Mouse (Mus musculus): Measurements from ENCODE around the gene 4921536K21Rik.

4921536K21Rik gene

DNA sequence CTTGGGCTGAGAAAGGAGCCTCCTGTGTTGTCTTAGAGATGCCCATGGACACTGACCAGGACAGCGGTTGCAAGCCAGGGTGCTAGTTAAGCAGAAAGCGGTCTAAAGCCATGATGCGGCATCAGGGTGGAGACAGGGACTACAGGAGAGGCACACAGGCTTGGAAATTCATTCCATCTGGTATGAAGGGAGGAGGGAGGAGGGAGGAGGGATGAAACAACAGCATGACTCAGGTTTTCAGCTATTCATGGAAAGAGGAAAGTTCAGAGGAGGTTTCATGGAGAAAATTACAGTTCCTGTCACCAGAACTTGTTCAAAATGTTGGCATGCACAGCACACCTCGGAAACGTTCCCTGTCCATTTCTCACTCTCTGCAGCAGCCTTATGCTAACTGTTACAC, 39.1 kb downstream of the 4921536K21Rik start:
- DNase-seq (ENCODE audit: extremely low spot score), result no peak

DNA sequence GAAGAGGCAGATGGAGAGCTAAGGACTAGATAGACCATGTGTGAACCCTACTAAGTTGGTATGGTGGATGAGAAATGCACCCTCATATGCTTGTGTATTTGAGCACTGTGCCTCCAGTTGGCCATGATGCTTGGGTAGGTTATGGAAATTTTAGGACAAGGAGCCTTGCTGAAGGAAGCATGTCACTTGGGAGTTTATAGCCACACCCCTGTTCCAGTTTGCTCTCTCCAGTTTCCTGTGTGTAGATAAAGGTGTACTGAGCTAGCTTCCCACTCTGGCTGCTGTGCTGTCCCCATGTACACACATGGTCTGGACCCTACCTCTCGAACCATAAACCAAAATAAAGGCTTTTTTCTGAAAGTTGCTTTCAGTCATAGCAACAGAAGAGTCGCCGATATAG, 40.7 kb downstream of the 4921536K21Rik start:
- DNase-seq (ENCODE audit: extremely low spot score), result no peak

DNA sequence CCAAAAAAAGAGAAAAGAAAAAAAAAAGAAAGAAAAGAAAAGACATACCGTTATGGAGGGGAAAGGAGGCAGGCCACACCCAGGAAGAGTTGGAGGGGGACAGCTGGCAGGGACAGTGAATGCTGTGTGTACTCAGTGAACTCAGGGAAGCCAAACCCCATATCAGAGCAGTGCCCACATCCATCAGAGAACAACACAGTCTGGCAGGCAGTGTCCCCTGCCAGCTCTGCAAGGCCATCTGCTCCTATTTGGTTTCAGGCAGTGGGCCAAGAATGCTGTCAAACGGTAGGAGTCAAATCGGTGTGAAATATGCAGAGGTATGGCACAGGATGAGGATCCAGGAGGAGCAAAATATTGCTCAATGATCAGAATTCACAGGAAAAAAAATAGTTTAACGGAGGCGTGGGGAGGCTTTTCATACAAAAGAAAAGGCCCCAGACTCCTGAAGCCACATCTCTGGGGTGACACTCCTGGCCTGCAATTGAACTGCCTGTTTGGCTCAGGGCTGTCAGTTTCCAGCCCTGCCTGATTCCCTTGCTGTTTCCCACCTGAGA, 41.3 kb downstream of the 4921536K21Rik start:
- DNase-seq (ENCODE audit: extremely low spot score), result no peak

DNA sequence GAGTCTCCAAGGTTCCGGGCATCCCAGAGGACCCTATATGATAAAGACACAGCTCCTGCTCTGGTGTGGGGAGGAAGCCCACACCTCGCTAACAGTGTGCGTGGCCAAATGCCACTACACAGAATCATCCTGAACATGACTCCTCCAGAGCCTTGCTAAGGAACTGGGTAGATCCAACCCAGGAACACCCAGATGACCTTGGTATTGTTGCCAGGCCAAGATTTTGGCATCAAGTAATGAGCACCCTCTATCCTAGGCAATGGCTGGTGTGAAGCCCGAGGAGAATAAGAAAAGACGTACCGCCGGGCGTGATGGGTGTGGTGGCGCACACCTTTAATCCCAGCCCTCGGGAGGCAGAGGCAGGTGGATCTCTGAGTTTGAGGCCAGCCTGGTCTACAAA, 41.9 kb downstream of the 4921536K21Rik start:
- DNase-seq (ENCODE audit: extremely low spot score), result no peak

DNA sequence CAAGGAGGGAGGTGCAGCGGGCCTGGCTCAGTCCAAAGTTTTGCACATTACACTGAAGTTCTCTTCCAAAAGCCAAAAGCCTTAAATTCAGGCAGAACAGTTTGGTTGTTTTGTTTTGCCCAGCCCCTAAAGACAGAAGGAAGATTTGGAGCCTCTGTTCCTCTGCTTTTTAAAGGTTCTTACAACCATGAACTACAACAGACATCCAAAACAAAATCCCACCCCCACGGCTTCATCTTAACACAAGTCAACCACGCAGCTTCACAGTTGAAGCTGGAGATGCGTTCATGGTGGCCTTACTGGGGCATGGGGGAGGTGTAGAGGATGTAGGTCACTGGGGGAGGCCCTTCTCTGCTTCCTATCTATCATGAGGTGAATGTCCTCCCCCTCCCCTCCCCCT, 43.0 kb downstream of the 4921536K21Rik start:
- no peak for DNase-seq (ENCODE audit: extremely low spot score)

DNA sequence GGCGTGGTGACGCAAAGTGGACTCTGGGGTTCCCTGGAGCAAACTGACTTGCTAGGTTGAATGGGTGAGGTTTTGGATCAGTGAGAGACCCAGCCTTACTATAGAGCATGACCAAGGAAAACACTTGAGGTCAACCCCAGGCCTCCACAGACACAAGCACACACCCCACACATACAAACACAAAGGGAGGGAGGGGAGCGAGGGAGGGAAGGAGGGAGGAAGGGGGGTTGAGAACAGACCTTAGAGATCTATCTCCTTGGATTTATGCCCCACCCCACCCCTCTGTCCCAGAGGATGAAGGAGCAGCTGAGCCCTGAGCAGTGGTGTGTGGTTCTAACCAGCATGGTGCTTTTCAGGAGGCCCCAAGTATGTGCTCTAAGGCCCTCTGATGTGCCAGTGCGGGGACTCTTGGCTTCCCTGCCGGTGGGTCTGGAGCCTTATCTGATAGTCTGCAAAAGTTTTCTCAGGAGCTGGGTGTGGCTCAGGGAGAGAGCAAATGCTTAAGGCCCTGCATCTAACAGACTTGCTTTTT, 44.1 kb downstream of the 4921536K21Rik start:
- DNase-seq (ENCODE audit: extremely low spot score), result no peak

DNA sequence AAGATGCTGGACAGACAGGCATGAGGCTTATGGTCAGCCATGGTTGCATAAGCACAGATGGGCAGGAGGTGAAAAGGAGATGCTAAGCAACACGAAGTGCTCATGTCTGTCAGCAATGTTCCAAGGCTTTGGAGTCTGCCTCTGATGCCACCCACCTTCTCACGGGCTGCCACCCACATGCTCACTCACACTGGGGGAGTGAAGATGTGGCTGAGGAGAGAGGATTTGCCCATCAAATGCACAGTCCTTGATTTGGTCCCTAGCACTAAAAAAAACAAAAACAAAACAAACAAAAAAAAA, 44.6 kb downstream of the 4921536K21Rik start:
- DNase-seq (ENCODE audit: extremely low spot score), result no peak

DNA sequence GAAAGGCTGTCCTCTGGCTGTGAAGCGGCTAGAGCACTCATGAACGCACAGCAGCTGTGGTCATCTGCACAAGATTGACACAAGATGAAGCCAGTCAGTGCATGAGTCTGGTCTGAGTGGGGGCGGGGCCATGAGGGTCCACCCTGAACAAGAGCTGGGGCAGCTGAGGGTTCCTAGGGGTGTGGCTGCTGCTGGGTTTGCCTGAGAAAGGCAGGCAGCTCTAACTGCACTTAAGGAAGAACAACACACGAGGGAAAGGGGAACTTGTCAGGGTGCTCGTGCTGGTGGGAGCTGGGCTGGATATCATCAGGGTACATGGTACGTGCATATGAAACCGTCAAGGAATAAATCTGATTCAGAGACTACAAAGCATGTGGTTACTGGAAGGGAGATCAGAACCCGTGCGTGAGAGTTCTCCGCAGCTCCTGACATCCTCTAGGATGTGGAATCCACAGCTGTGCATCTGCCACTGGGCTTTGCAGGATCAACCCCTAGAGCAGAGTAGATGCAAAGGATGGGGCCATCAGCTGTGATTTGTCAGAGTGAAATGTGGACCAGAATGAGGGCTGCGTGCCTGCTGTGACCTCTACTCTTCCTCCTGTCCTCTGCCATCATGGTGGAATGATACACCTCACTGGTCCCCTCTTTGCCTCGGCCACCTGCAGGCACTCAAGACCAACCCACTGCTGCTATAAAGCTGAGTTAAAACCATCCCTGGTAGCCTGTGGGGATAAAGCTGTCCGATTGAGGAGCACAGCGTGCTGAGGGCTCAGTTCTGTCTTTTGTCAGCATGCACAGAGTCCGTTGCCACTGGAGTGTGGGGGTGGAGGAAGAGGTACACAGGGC, 45.2 kb downstream of the 4921536K21Rik start:
- DNase-seq (ENCODE audit: extremely low spot score), result no peak

DNA sequence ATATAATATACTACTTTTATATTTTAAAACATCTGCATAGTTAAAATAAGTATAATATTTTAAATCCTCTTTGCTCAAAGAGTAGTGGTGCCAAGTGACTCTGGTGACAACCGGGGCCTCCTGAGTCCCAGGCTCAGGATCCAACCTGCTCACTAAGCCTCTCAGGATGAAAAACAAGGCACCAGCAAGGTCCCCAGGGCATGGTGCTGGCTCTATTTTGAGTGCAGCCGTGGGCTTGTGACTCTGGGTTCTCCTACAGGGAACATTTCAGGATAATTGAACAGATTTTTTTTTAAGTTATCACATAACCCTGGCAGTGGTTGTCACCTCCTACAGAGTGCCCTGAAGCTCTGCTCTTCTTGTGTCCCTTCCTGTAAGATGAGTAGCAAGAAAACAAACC, 48.5 kb downstream of the 4921536K21Rik start:
- no peak for DNase-seq (ENCODE audit: extremely low spot score)

DNA sequence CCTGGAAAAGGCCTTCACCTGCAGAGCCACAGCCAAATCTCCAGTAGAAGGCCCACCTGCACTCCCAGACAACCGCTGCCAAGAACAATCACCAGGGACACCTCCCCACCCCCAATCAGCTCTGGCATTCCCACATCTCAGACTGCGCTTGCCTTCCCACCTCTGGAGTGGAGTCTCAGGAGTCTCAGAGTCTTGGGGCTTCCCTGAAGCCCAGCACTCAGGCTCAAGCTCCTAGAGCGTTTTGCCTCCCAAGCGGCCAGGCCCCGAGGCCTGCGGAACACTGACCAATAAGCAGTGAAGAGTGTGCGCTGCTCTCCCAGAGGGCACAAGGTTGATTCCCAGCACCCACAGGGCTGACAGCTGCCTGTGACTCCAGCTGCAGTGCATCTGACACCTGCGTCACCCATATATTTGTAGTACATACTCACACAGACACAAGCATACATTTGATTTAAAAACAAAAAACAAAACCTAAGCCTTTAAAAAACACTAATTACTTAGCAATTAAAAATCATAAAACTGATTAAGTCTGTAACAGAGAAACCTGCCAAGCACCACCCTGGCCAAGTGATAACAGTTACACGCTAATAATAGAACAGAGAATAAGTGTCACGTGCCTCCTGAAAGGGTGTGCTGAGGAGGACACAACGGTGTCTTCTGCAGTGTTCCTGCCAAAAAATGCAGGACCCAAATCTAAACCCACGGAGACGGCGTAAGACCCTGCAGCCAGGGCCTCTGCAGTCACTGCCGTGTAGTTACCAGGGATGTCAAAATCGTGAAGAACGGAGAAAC, 50.8 kb downstream of the 4921536K21Rik start:
- no peak for DNase-seq (ENCODE audit: extremely low spot score)

Measured in embryo, embryonic 9.5 days (tissue).